ENCODE assay signal across 16 mouse cellular contexts in genomic region chr11:89068649-89069048, GRCm38 (mm10). TPM values are rescaled to one million over a fixed set of nuclear protein-coding genes. Genes with fewer than 3 reads are reported as not detected.
DNase-seq lines count a peak whose midpoint lies in the region; ATAC-seq and TF ChIP-seq lines count a peak whose summit lies in the region.
"Had no signal": no experiment of that assay in that cellular context is flagged by ENCODE, and none has a peak within 500 bp of the region (broad histone marks: within the 10 kb centered on the region; RNA-seq: fewer than 3 reads in every experiment).

No protein-coding gene starts in this region.

- no peak for TF ChIP-seq CTCF in thymus, adult 2 months (IDR thresholded peaks at IDR 0.05; ENCODE audit: borderline replicate concordance, control insufficient read depth, extremely low read depth, insufficient read depth, low read length, poor library complexity)

- ATAC-seq in intestine, embryonic 15.5 days = no peak
- ATAC-seq: forebrain, embryonic 14.5 days had no signal

- TF ChIP-seq POLR2A in thymus, adult 2 months (IDR thresholded peaks at IDR 0.05; ENCODE audit: control insufficient read depth, extremely low read depth, insufficient read depth, low read length, poor library complexity) = no peak

- no peak overlapping the region for H3K9ac ChIP-seq in intestine, embryonic 15.5 days
- H3K9ac ChIP-seq: embryonic facial prominence, embryonic 13.5 days; liver, embryonic 13.5 days had no signal

- no peaks in the 10 kb centered on the region for H3K27me3 ChIP-seq in thymus, adult 2 months (ENCODE audit: control insufficient read depth, insufficient read depth, low read length)
- no peaks in the 10 kb centered on the region for H3K27me3 ChIP-seq in intestine, embryonic 15.5 days (replicated peaks)
- H3K27me3 ChIP-seq: embryonic facial prominence, embryonic 13.5 days; liver, embryonic 13.5 days had no signal

- peaks cover 35% of the 10 kb centered on the region for H3K4me1 ChIP-seq in thymus, adult 2 months (replicated peaks; ENCODE audit: control insufficient read depth, insufficient read depth, low read length)
- H3K4me1 ChIP-seq in intestine, embryonic 15.5 days (replicated peaks) = no peaks in the 10 kb centered on the region
- H3K4me1 ChIP-seq: embryonic facial prominence, embryonic 13.5 days had no signal

- peak overlapping the region; percentile 91 for H3K27ac ChIP-seq in thymus, adult 2 months (ENCODE audit: control insufficient read depth, insufficient read depth, low read length)
- H3K27ac ChIP-seq in intestine, embryonic 15.5 days = no peak overlapping the region
- H3K27ac ChIP-seq: embryonic facial prominence, embryonic 13.5 days; left cerebral cortex, adult 2 months; liver, embryonic 13.5 days had no signal

- DNase-seq in adrenal gland, adult 2 months = peak; percentile 84
- DNase-seq in adrenal gland, postnatal 4 days (ENCODE audit: low spot score in 2 of 2) = no peak
- no peak for DNase-seq in thymus, adult 2 months
- DNase-seq in thymus, adult 18-20 months = no peak
- peak; percentile 29 for DNase-seq in kidney, adult 9 months
- no peak for DNase-seq in Muller cell, postnatal 12 days (ENCODE audit: inconsistent ontology term)
- no peak for DNase-seq in urinary bladder, postnatal 14 days (ENCODE audit: low spot score)
- DNase-seq: gastrocnemius, postnatal 25 days had no signal

- peaks cover 3% of the 10 kb centered on the region; the same call in 1 of the 2 replicates for H3K36me3 ChIP-seq in thymus, adult 2 months (ENCODE audit: control insufficient read depth, insufficient read depth, low read length)
- no peaks in the 10 kb centered on the region for H3K36me3 ChIP-seq in intestine, embryonic 15.5 days
- H3K36me3 ChIP-seq: embryonic facial prominence, embryonic 13.5 days; liver, embryonic 13.5 days had no signal

- H3K4me2 ChIP-seq in intestine, embryonic 15.5 days (replicated peaks) = no peak overlapping the region
- H3K4me2 ChIP-seq: embryonic facial prominence, embryonic 13.5 days; liver, embryonic 13.5 days had no signal

- H3K4me3 ChIP-seq in thymus, adult 2 months (ENCODE audit: control insufficient read depth, insufficient read depth, low read length) = peak overlapping the region; percentile 57
- no peak overlapping the region for H3K4me3 ChIP-seq in intestine, embryonic 15.5 days (replicated peaks)
- H3K4me3 ChIP-seq: embryonic facial prominence, embryonic 13.5 days; left cerebral cortex, adult 2 months; liver, embryonic 13.5 days; megakaryocyte, embryonic 14.5 days; myocyte had no signal

- WGBS in thymus, adult 2 months = 88% methylated on average over 14 of the region's 14 CpGs
- WGBS in intestine, embryonic 15.5 days = 92% methylated on average over 14 of the region's 14 CpGs

- no peaks in the 10 kb centered on the region for H3K9me3 ChIP-seq in intestine, embryonic 15.5 days
- H3K9me3 ChIP-seq: embryonic facial prominence, embryonic 13.5 days; liver, embryonic 13.5 days had no signal

RNA-seq across cellular contexts. Expression of gene Dgke, which starts 2.0 kb away (rescaled TPM):
- 10 to 100 TPM; 11.0 to 11.3 TPM for total RNA-seq in adrenal gland, adult 2 months (2021)
- polyA plus RNA-seq in adrenal gland, adult 2 months (2012; rRNA removed) = 7.8 TPM in 2 replicates
- total RNA-seq in adrenal gland, postnatal 4 days (2021) = 10 to 100 TPM; 11.3 to 14.2 TPM
- 81.2 and 84.0 TPM in 2 replicates for polyA plus RNA-seq in thymus, adult 2 months (2012; rRNA removed)
- 3.2 TPM in 2 replicates for polyA plus RNA-seq in intestine, embryonic 15.5 days (2015; fragmentation: Nextera tagmentation; extraction: Ambion mirVana)

RNA-seq across cellular contexts. Expression of gene Gm525, which starts 5.0 kb away (rescaled TPM):
- total RNA-seq in adrenal gland, adult 2 months (2021) = not detected
- 0.26 and 0.58 TPM in 2 replicates for polyA plus RNA-seq in adrenal gland, adult 2 months (2012; rRNA removed)
- total RNA-seq in adrenal gland, postnatal 4 days (2021) = under 1 TPM in 1 of 2 experiments, not detected in 1; 0.62 TPM
- polyA plus RNA-seq in thymus, adult 2 months (2012; rRNA removed) = 25.8 and 35.9 TPM in 2 replicates
- polyA plus RNA-seq in intestine, embryonic 15.5 days (2015; fragmentation: Nextera tagmentation; extraction: Ambion mirVana) = 1.1 and 1.8 TPM in 2 replicates
- total RNA-seq: gastrocnemius, postnatal 25 days had no signal
- polyA plus RNA-seq: forebrain, embryonic 14.5 days; liver, embryonic 13.5 days; myocyte; spleen, adult 2 months had no signal

Comparison
In these comparisons a context has a peak if more than half of its experiments do, and no peak if none do; other contexts are left out.
1. DNase-seq: peak in adrenal gland, adult 2 months (single experiment) and kidney, adult 9 months (single experiment); none in adrenal gland, postnatal 4 days (0 of 2), thymus, adult 2 months (single experiment), thymus, adult 18-20 months (0 of 2), Muller cell, postnatal 12 days (single experiment) and urinary bladder, postnatal 14 days (single experiment).